Comparison of ENCODE assay signal across 12 mouse cellular contexts in the genomic region with DNA sequence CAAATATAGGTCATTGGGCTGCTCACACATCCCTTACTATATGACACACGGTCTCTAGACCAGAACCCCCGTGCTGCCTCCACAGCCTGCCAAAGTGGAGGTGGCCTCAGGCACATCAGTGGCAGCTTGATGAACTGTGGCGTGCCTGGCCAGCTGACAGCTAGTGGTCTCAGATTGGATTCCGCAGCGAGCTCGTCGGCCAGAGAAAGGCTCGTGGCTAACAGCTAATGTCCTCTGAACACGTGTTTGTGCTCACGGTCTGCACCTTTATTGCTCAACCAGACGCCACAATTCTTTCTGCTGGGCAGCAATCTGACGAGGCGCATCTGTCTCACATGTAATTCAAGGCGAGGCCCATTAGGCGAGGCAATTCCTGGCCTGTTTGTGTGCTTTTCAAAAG.
DNase-seq lines count a peak whose midpoint lies in the region; ATAC-seq and TF ChIP-seq lines count a peak whose summit lies in the region.
"Had no signal": no experiment of that assay in that cellular context is flagged by ENCODE, and none has a peak within 500 bp of the region (broad histone marks: within the 10 kb centered on the region; RNA-seq: fewer than 3 reads in every experiment).

No protein-coding gene starts in this region.

- H3K4me3 ChIP-seq in limb, embryonic 10.5 days, result no peak overlapping the region
- H3K4me3 ChIP-seq in midbrain, postnatal 0 days (ENCODE audit: low read depth, low read length), result no peak overlapping the region
- H3K4me3 ChIP-seq: heart, adult 2 months had no signal

- H3K4me2 ChIP-seq in midbrain, postnatal 0 days (ENCODE audit: low read depth, low read length, poor library complexity, severe bottlenecking), result no peak overlapping the region

- H3K9ac ChIP-seq in midbrain, postnatal 0 days (replicated peaks; ENCODE audit: low read length, poor library complexity, severe bottlenecking), result no peak overlapping the region

- H3K9me3 ChIP-seq in limb, embryonic 10.5 days (replicated peaks), result no peaks in the 10 kb centered on the region
- H3K9me3 ChIP-seq in midbrain, postnatal 0 days (ENCODE audit: low read length), result no peaks in the 10 kb centered on the region

- TF ChIP-seq CTCF in midbrain, postnatal 0 days (IDR thresholded peaks at IDR 0.05), result no peak

- DNase-seq in heart, postnatal 4 days, result peak; percentile 47
- DNase-seq in heart, postnatal 10 days, result no peak
- DNase-seq in embryo, embryonic 11 days, result peak; percentile 60
- peak; percentile 59 for DNase-seq in limb, embryonic 10.5 days (ENCODE audit: low spot score)
- peak; percentile 78 for DNase-seq in midbrain, postnatal 0 days (ENCODE audit: low spot score)
- DNase-seq in layer of hippocampus, postnatal 36 days, result no peak
- no peak for DNase-seq in layer of hippocampus, adult 9-10 months (ENCODE audit: low spot score)
- no peak for DNase-seq in urinary bladder, postnatal 25 days (ENCODE audit: low spot score)
- DNase-seq: adrenal gland, postnatal 10 days; kidney, postnatal 14 days; right cerebral cortex, postnatal 25 days had no signal

- H3K36me3 ChIP-seq in limb, embryonic 10.5 days, result no peaks in the 10 kb centered on the region
- no peaks in the 10 kb centered on the region for H3K36me3 ChIP-seq in midbrain, postnatal 0 days (ENCODE audit: insufficient read depth, low read length)

- no peak for ATAC-seq in midbrain, postnatal 0 days (ENCODE audit: low FRiP score)

- no peaks in the 10 kb centered on the region for H3K27me3 ChIP-seq in limb, embryonic 10.5 days (ENCODE audit: low read depth, poor library complexity, severe bottlenecking)
- H3K27me3 ChIP-seq in midbrain, postnatal 0 days (ENCODE audit: insufficient read depth, low read length), result no peaks in the 10 kb centered on the region

- peaks cover 63% of the 10 kb centered on the region for H3K4me1 ChIP-seq in limb, embryonic 10.5 days
- peaks cover 7% of the 10 kb centered on the region; the same call in 1 of the 2 replicates for H3K4me1 ChIP-seq in midbrain, postnatal 0 days (ENCODE audit: insufficient read depth, low read length)

- 19% methylated on average over 15 of the region's 15 CpGs for WGBS in limb, embryonic 10.5 days
- 24% methylated on average over 15 of the region's 15 CpGs for WGBS in midbrain, postnatal 0 days

- H3K27ac ChIP-seq in limb, embryonic 10.5 days, result peak overlapping the region; percentile 56
- H3K27ac ChIP-seq in midbrain, postnatal 0 days (ENCODE audit: low read depth, low read length), result peak overlapping the region; percentile 51
- H3K27ac ChIP-seq: heart, adult 2 months had no signal

- intact Hi-C loops in heart, postnatal 10 days (cut with DNase I), result loop anchor here (5.0 kb wide), 1 partner anchor 336 kb away; no protein-coding TSS in a partner anchor

Comparison
In these comparisons a context has a peak if more than half of its experiments do, and no peak if none do; other contexts are left out.
1. DNase-seq: peak in heart, postnatal 4 days (single experiment), embryo, embryonic 11 days (single experiment), limb, embryonic 10.5 days (single experiment) and midbrain, postnatal 0 days (single experiment); none in heart, postnatal 10 days (0 of 2), layer of hippocampus, postnatal 36 days (0 of 2), layer of hippocampus, adult 9-10 months (single experiment) and urinary bladder, postnatal 25 days (single experiment).